Mouse (Mus musculus) central nervous system, embryonic 14 days (tissue): ENCODE data around the gene Kitl. TPM values are rescaled to one million over a fixed set of nuclear protein-coding genes. Genes with fewer than 3 reads are reported as not detected.

Experiments
- polyA plus RNA-seq: library from polyadenylated mRNA; depleted of rRNA; stranded (reverse); fragments of >200 nt; gene quantifications from 2 replicates; pipeline ENCODE4 v1.2.3, GENCODE M21; 2012; rRNA removed

The Kitl gene
- polyA plus RNA-seq = 15.0 and 18.7 TPM in 2 replicates

GRCm38 (mm10) chr10:100015370-100016325, at the start of gene Kitl:
Kitl (plus strand) TSS chr10:100015630.

